Mouse (Mus musculus): ENCODE results near the gene Zdhhc13. TPM values are rescaled to one million over a fixed set of nuclear protein-coding genes. Genes with fewer than 3 reads are reported as not detected.
A peak's percentile ranks its signal among the peaks of the same experiment; 100 is the strongest.

The Zdhhc13 gene
- total RNA-seq, 2 experiments from 2014 or later: 10.3 to 11.8 TPM

DNA sequence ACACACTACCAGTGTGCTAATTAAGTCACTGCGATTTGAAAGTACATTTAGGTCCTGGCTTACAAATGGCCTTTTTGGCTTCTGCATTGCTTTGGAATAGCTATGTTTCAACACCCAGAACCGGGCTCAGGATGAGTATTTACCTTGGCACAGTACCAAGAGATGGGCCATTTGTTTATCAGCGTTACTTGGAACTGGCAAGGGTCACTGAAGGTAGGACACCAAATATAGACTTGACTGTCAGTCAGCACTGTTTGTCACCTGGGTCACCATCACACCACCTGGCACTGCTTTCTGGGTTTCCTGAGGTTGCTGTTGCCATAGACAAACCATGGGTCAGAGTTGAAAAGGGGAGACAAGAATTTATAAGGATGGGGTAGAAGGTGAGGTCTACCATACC is 53.5 kb downstream of the Zdhhc13 start:
- peak in 1 of 2 experiments; percentile 29 for DNase-seq

DNA sequence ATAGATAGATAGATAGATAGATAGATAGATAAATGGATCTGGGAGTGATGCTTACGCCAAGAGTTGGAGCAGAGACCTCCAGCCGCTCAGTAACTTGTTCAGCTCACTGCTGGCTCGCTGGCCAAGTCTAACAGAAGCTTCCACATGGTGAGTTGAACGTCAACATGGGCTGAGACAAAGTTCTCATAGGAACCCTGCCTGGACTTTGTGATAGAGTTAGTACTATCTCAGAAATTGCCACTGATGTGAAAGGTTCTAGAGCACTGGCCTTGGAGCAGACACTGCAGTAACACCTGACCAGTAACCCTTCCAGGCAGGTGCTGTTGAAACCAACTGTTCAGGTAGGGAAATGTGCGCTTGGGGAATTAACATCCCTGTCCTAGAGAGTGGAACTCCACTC is 54.7 kb downstream of the Zdhhc13 start:
- no peak for DNase-seq

DNA sequence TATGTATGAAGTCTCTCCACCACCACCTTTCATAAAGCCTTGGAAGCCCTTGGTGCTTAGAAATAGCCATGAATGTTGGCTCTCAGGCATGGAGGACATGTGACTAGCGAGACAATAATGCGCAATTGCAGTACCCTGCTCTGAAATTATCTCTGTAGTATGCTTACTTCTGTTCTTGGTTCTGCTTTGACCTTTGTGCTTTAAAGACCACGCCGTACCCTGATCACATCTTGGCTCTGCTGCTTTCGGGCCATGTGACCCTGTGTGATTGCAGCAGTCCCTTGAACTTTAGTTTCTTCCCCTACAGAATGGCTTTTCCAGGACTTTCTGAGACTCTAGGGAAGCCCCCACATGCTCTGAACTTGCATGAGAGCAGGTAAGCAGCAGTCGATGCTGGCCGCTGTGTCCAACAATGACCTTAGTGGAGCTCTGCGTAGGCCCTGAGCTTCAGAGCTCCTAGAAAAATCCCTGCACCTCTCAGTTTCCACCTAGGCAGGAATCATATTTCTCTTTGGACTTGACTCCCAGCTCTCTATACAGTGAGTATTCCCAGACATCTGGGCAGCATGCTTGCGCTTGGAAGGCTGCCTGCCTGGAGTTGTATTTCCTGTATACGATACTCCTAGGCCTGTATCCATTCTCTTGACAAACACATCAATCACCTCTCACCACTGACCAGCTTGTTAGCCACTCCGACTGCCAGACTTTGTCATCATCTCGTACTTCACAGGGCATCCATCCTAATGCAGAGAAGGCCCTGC is 56.6 kb downstream of the Zdhhc13 start:
- DNase-seq: no peak

DNA sequence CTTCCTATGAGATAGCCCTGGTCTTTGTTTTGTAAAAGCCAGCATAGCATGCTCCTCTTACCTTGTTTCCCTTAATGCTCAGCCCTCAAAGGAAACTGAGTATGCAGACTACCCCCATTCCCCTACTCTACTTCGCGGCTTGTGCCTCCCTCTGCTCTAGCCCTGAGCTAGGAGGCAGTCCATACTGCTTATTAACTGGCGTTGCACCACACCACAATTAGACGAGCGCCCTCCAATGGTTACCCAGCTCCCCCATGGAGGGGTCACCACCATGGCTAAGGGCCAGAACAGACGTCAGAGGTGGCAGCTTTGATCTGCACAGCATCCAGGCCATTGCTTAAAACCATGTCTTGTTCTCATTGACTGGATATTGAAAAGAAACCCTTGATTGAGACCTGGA is 58.0 kb downstream of the Zdhhc13 start:
- DNase-seq: no peak

DNA sequence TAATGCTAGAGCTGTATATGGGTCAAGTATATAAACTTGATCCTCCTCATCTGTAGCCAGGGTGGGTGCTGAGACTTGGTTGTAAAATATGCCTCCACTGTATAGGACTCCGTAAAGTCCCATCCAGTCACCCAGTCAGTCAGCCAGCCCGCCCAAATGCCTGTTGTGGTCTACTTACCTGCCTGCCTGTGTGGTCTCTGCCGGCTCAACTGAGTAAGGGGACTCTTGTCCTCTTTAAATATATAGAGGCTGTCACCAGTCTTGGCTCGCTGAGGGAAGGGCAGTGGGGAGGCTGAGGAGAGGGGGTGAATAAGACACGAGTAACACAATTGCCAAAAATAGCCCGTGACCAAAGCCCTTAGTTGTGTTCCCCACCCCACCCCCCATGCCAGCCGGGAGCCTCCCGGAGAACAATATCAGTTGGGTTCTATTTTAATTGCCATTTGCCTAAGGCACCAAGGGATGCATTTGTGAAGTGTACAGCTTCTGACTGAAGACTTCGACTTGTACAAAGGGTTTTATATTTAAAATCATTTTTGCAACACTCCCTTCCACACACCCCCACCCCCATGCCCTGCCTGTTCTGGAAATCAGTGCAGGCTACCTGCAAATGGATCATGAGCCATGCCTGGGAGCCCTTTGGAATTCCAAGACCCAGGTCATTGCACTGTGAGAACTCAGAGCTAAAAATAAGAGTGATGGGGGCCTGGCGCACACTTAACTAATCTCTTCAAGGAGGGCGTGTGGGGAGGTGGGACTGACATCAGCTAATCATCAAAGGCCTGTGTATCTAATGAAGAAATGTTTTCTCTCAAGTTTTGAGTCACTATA is 59.2 kb downstream of the Zdhhc13 start, which contains the start of gene Csrp3:
Csrp3 (minus strand) TSS at position 214 of the 831 bp plus-strand sequence.
- DNase-seq: no peak

DNA sequence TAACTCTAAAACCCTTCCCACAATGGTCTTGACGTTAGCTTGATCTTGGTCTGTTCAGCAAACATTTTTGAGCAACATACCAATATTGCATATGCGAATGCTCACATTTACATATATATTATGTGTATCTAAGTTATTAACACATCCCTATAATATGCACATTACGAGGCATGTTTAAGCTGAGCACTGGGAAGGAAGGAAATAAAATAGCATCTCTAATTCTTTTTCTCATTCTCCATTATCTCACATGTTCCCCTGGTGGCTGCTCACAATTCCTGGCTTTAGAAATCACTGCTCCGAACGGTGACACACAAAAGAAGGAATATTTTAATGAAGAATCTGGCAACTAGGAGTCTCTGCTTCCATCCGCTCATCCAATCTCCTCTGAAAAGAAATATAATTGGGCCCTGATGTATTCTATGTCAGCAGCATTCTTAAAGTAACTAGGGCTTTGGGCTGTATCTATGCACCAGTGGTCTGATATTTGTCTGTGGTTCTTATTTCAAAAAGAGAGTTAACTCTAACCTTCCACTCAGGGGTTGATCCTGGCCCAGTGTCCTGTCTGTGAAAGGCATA is 62.8 kb downstream of the Zdhhc13 start:
- DNase-seq: no peak

DNA sequence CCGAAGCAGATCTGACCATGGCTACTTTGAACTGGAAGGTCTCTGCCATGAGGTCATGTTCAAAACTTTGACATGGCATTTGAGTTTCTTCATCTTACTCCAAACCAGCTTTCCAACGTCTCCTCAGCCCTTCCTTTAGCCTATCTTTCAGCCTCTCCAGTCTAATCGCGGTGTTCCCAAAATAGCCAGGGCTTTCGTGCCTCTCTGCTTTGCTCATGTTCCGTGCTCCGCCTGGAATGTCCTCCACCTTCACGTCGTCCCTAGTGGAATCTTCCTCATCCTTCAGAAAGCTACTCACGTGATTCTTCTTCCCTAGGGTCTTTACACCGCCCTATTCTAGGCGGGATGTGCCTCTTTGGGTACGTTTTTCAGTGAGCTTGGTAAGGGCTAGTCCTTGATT is 64.7 kb downstream of the Zdhhc13 start:
- no peak for DNase-seq

DNA sequence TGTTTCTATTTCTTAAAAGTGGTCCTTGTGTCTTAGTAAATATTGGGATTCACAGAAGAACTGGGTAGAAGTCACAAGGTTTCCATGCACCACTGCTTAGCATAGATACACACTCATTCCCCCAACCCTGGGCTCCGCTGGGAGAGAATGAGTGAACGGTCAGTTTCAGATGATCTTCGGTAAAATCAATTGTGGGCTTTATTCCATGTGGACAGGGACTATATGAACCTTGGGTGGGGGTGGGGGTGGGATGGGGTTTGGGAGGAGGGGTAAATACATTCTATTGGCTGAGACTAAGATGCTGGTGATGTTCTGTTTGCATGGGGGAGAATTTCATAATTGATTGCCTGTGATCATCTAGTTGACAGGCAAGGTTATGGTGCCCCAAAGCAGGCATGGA is 66.7 kb downstream of the Zdhhc13 start:
- DNase-seq: no peak

DNA sequence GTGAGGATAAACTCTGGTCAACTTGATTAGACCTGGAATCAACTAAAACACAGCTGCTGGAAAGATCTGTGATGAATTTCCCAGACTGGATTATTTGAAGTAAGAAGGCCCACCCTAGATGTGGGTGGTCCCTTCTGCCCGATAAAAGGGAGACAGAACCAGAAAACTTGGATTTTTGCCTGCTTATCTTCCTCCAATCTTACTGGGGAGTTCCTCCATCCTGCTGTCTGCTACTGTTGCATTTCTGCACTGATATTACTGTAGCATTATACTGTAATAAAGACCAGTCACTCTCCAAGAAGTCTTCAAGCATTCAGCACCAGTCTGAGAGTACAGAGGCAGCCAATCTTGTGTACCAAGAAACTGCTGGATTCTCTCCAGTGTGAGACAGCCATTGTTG is 69.5 kb downstream of the Zdhhc13 start:
- DNase-seq: no peak

DNA sequence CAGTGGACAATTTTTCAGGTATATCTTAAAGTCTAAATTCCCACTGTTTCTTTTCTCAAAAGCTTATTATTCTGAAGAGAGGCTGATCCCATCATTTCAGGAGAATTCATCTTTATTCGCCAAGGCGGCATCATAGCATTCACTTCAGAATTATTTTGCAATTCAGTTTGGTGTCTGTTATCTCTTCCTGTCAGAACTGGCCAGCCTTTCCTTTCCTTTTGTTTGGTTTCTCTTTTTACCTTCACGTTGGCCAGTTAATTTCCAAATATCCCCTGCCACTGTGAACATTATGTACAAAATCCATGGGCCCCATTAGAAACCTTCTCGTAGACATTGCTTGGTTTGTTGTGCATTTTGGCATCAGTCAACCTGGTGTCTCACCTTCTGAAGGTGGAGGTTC is 70.6 kb downstream of the Zdhhc13 start:
- DNase-seq: no peak

DNA sequence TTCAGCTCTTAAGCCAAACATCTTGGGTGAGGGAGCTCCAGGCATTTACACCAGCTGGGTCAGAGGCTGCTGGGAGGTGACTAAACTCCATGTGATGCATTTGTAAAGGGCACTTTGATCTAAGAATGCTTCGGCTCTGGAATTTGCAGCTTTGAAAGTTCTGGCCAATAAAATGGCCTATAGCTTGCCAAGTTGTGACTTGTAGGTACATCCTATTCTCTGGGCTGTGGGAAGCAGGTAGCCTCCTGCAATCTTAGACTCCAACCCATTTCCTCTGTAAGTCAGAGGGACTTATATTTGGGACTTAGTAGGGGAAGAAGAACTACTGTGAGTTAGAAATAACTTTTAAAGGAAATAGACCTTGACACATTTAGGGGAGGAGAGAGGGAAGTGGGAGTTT is 72.1 kb downstream of the Zdhhc13 start:
- DNase-seq: no peak

DNA sequence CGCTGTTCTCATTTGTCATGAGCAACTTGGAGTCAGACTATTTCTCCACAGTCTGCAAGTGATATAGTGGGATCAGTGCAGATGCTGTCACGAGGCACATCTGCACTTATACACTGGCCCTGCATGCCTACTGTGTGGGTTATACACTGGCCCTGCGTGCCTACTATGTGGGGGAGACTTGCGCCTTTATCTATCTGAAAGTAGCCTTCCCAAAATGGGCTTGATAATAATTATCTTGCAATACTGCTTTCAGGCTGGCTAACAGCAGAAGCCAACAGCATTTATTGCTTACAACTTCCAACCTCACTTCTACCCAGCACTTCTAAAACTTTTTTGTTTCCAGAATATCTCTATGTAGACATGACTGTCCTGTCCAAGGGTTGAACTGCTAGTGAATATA is 73.0 kb downstream of the Zdhhc13 start:
- DNase-seq: no peak

DNA sequence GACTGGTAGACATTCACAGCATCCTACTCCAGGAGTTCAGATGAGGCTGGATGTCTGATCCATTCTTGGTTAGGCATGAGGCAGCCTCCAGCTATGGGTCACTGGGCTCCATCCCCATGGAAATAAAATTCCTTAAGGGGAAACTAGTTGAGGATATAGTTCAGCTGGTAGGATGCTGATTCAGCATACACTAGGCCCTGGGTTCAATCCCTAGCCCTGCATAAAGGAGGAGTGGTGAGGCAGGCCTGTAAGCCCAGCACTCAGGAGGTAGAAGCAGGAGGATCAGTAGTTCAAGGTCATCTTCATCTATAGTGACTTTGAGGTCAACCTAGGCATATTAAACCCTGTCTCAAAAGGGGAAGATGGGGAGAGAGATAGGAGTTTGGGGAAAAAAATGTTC is 75.4 kb downstream of the Zdhhc13 start:
- DNase-seq: no peak

DNA sequence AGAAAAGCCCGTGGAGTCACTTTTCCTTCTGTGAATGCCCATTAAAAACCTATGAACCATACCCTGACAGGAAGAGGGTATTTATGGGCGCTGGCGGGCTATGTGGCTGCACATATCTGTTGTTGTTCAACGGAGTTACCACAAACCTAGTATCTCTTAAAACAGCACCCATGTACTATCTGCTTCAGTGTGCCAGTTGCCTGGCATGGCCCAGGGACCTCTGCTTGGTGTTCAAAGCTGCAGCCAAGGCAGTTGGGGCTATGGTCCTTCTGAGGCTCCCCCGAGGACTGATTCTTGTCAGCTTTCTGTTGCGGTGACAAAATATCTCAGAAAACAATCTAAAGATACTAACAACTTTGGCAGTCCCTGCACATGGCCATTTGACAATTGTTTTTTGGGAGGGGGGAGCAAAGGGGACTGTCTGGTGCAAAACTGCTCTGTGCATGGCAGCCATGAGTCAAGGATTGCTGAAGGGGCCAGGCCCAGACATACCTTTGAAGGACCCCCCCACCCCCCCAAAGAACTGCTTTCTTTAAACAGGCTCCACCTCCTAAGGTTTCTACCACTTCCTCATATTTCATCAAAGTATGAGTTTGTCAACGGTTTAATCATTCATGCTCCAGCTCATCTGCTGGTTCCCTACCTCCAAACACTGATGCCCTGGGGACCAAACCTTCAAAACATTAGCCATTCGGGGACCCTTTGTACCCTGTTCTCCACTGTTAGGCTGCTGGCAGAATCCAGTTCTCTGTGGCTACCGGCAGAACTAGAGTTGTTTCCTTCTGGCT is 76.1 kb downstream of the Zdhhc13 start:
- no peak for DNase-seq

DNA sequence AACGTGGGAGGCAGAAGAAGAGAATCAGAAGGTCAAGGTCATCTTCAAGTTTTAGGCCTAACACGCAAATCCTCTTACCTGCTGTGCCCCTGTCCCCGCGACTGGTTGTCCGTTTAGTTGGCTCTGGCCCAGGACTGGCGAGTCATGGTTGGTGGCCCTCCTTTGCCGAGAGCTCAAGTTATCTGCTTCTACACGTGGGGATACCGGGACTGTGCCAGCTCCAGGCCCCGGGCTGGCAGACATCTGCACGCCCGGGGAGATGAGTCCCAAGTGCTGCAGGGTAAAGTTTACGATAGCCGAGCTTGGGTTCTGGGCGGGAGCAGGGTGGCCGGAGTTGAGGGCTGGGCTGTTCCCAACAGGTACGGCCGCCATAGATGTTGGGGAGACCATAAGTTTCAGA is 78.8 kb downstream of the Zdhhc13 start:
- DNase-seq: peak in 1 of 2 experiments; percentile 6

DNA sequence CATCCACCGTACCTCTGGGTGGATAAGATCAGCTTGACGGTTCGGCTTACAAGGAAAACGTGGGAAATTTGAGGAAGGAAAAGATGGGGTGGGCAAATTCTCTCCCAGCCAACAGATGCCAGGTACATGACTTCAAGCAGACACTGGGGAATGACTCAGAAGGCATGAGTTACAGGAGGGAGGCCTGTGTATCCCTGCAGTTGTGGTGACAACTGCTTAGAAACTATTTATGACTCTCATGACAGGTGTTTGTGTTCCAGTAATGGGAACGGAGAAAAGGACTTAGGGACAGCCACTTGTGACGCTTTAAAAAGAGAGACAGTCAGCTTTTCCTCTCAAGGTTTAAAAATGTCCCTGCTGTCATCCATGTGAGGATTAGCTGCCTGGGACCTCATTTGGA is 81.3 kb downstream of the Zdhhc13 start:
- no peak for DNase-seq

DNA sequence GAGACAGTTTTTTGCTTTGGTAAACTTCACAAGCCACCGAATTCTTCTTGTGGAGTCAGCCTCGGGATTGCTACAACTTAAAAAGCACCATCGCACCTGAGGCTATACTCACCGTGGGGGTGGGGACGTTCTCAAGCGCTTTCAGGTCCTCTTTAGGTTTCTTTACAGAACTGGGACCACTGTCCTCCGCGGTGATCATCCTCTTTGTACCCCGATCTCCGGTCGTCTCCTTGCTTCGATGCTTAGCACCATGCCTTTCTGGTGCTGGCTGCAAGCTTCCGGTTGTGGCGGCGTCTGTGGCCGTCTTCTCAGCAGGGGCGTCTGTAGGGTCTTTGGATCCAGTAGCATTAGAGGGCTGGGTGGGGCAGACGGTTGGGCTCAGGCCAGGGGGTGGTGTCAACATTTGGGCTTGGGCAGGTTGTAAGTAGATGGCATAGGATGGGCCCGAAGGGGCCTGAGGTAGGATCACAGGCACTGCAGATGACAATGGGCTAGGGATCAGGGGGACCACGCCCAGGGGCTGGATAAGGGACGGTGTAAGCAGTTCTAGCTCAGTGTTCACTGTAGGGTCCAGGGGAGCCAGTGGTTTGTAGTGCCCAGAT is 81.9 kb downstream of the Zdhhc13 start:
- DNase-seq: no peak

DNA sequence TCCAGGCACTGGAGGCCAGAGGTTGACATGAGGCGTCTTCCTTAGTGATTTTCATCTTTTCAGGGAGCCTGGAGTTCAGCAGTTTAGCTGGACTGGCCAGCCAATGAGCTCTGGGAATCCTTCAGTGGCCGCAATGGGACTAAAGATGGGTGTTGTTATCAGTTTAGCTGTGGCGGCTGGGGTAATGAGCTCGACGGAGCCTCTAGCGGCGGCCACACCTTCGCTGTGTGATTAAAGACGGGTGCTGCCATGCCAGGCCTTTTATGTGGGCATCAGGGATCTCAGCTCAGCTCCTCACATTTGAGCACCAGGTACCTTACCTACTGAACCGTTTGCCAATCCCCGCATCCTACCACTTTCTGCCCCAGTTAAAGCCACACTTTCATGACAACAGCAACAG is 82.5 kb downstream of the Zdhhc13 start:
- no peak for DNase-seq

DNA sequence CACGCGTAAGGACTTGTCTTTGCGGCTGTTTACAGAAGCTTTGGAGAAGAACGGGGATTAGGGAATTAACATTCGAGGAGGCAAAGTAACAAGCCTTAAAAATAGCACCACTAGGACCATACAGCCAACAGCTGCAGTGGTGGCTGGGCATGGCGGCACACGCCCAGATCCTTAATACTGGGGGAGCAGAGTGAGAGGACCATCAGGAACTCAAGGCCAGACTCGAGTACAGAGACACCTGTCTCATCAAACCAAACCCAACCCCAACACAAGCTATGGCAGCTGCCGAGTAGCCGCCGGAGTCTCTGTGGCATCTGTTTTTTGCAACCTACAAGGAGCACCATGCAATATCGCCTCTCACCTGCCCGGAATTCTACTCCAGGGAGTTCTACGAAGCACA is 86.3 kb downstream of the Zdhhc13 start:
- no peak for DNase-seq

DNA sequence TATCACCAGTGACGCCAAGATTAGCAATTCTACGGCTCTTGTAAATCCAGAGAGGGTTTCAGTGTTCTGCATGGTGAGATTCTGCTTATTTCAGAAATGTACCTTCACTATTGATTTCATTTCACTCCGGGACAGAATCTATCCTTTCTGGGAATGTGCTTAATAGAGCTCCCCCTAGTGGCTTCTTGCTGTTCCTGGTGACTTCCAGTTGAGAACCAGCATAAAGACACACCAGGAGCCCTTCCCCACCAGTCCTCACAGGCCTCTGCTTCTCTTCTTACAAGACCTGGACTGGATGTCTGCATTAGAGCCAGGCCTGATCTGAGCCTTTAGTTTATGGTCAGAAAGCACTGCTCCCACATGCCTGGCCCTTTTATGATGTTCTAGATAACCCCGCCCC is 87.7 kb downstream of the Zdhhc13 start:
- DNase-seq: peak; percentile 23 to 68

Data from adrenal gland, postnatal 36 days (tissue).